Mouse (Mus musculus): ENCODE results near the gene Stk33.
"Not testable (repeated sequence)": the region's sequence is repeated elsewhere in the genome, so short reads cannot be mapped to it uniquely, and the experiment has no call there.

Gene Stk33

GRCm38 (mm10) chr7:109438781-109439591, at the start of gene Stk33:
TSS of gene Stk33 (minus strand) at chr7:109439081.
- peak; percentile 64 for DNase-seq (ENCODE audit: low spot score)

- no peak for DNase-seq (ENCODE audit: low spot score)
Observed at GRCm38 (mm10) chr7:109484221-109484620, 45.3 kb upstream of the Stk33 start.

- no peak for DNase-seq (ENCODE audit: low spot score)
Observed at GRCm38 (mm10) chr7:109480765-109481197, 41.9 kb upstream of the Stk33 start.

GRCm38 (mm10) chr7:109477926-109478325, 39.0 kb upstream of the Stk33 start:
- no peak for DNase-seq (ENCODE audit: low spot score)

GRCm38 (mm10) chr7:109470700-109471099, 31.8 kb upstream of the Stk33 start:
- DNase-seq (ENCODE audit: low spot score): no peak

GRCm38 (mm10) chr7:109468262-109468701, 29.4 kb upstream of the Stk33 start:
- DNase-seq (ENCODE audit: low spot score): no peak

- DNase-seq (ENCODE audit: low spot score): no peak
Observed at GRCm38 (mm10) chr7:109467591-109467990, 28.7 kb upstream of the Stk33 start.

GRCm38 (mm10) chr7:109460698-109461097, 21.8 kb upstream of the Stk33 start:
- DNase-seq (ENCODE audit: low spot score): no peak

- no peak for DNase-seq (ENCODE audit: low spot score)
Observed at GRCm38 (mm10) chr7:109456563-109456962, 17.7 kb upstream of the Stk33 start.

- DNase-seq (ENCODE audit: low spot score): no peak
Observed at GRCm38 (mm10) chr7:109455748-109456147, 16.9 kb upstream of the Stk33 start.

GRCm38 (mm10) chr7:109454856-109455255, 16.0 kb upstream of the Stk33 start:
- no peak for DNase-seq (ENCODE audit: low spot score)

GRCm38 (mm10) chr7:109448060-109448459, 9.2 kb upstream of the Stk33 start:
- DNase-seq (ENCODE audit: low spot score): no peak

- peak; percentile 65 for DNase-seq (ENCODE audit: low spot score)
Observed at GRCm38 (mm10) chr7:109445012-109445411, 6.1 kb upstream of the Stk33 start.

GRCm38 (mm10) chr7:109442739-109443138, 3.9 kb upstream of the Stk33 start:
- no peak for DNase-seq (ENCODE audit: low spot score)

- DNase-seq (ENCODE audit: low spot score): no peak
Observed at GRCm38 (mm10) chr7:109440697-109441269, 1.9 kb upstream of the Stk33 start.

- no peak for DNase-seq (ENCODE audit: low spot score)
Observed at GRCm38 (mm10) chr7:109424422-109425159, 14.3 kb downstream of the Stk33 start.

GRCm38 (mm10) chr7:109422803-109423202, 16.1 kb downstream of the Stk33 start:
- DNase-seq (ENCODE audit: low spot score): no peak

- DNase-seq (ENCODE audit: low spot score): no peak
Observed at GRCm38 (mm10) chr7:109405491-109405890, 33.4 kb downstream of the Stk33 start.

GRCm38 (mm10) chr7:109399299-109399698, 39.6 kb downstream of the Stk33 start:
- DNase-seq (ENCODE audit: low spot score): no peak

- no peak for DNase-seq (ENCODE audit: low spot score)
Observed at GRCm38 (mm10) chr7:109381131-109381530, 57.8 kb downstream of the Stk33 start.

- DNase-seq (ENCODE audit: low spot score): not testable (repeated sequence)
Observed at GRCm38 (mm10) chr7:109373556-109373955, 65.3 kb downstream of the Stk33 start.

GRCm38 (mm10) chr7:109358435-109359187, 80.3 kb downstream of the Stk33 start:
- no peak for DNase-seq (ENCODE audit: low spot score)
